Mouse (Mus musculus) right cerebral cortex, postnatal 14 days (tissue): ENCODE data around the gene Tmem108.

Source experiments
- DNase-seq: peaks from one replicate; pipeline ENCODE4 v3.0.0; 2022

Gene Tmem108

GRCm38 (mm10) chr9:103489096-103489495 lies 272.5 kb downstream of the Tmem108 start:
- DNase-seq, result peak; percentile 0

- no peak for DNase-seq
Measured at GRCm38 (mm10) chr9:103486262-103486661, 275.4 kb downstream of the Tmem108 start.

- no peak for DNase-seq
Measured at GRCm38 (mm10) chr9:103485606-103486005, 276.0 kb downstream of the Tmem108 start.

GRCm38 (mm10) chr9:103480603-103481220 lies 280.9 kb downstream of the Tmem108 start:
- no peak for DNase-seq

- DNase-seq, result no peak
Measured at GRCm38 (mm10) chr9:103480044-103480576, 281.5 kb downstream of the Tmem108 start, which contains the start of gene Bfsp2. Bfsp2 (minus strand) TSS chr9:103480420.

GRCm38 (mm10) chr9:103475414-103475813 lies 286.2 kb downstream of the Tmem108 start:
- DNase-seq, result no peak

- no peak for DNase-seq
Measured at GRCm38 (mm10) chr9:103473915-103474688, 287.5 kb downstream of the Tmem108 start.

- DNase-seq, result no peak
Measured at GRCm38 (mm10) chr9:103471784-103472183, 289.9 kb downstream of the Tmem108 start.

GRCm38 (mm10) chr9:103469516-103469915 lies 292.1 kb downstream of the Tmem108 start:
- DNase-seq, result peak; percentile 55

- DNase-seq, result no peak
Measured at GRCm38 (mm10) chr9:103468911-103469310, 292.7 kb downstream of the Tmem108 start.

- DNase-seq, result no peak
Measured at GRCm38 (mm10) chr9:103465711-103466220, 295.9 kb downstream of the Tmem108 start.

GRCm38 (mm10) chr9:103465293-103465692 lies 296.3 kb downstream of the Tmem108 start:
- no peak for DNase-seq

- no peak for DNase-seq
Measured at GRCm38 (mm10) chr9:103463833-103464232, 297.8 kb downstream of the Tmem108 start.

- DNase-seq, result no peak
Measured at GRCm38 (mm10) chr9:103459839-103460238, 301.8 kb downstream of the Tmem108 start.

GRCm38 (mm10) chr9:103459307-103459706 lies 302.3 kb downstream of the Tmem108 start:
- DNase-seq, result no peak

- DNase-seq, result no peak
Measured at GRCm38 (mm10) chr9:103449651-103450050, 312.0 kb downstream of the Tmem108 start.

GRCm38 (mm10) chr9:103449092-103449491 lies 312.5 kb downstream of the Tmem108 start:
- no peak for DNase-seq

GRCm38 (mm10) chr9:103444656-103445055 lies 317.0 kb downstream of the Tmem108 start:
- no peak for DNase-seq

- no peak for DNase-seq
Measured at GRCm38 (mm10) chr9:103443824-103444185, 317.8 kb downstream of the Tmem108 start.

- no peak for DNase-seq
Measured at GRCm38 (mm10) chr9:103443121-103443823, 318.4 kb downstream of the Tmem108 start.

- DNase-seq, result no peak
Measured at GRCm38 (mm10) chr9:103440597-103440996, 321.0 kb downstream of the Tmem108 start.

- no peak for DNase-seq
Measured at GRCm38 (mm10) chr9:103437104-103437503, 324.5 kb downstream of the Tmem108 start.

- no peak for DNase-seq
Measured at GRCm38 (mm10) chr9:103434116-103434515, 327.5 kb downstream of the Tmem108 start.
